Mouse (Mus musculus) lung, embryonic 14.5 days (tissue): ENCODE measurements around the gene Gm20662. TPM values are rescaled to one million over a fixed set of nuclear protein-coding genes. Genes with fewer than 3 reads are reported as not detected.

ENCODE experiments used
- ATAC-seq: fragments of 200-750 bp; cut with Nextera tagmentation; 2 replicates; pipeline ENCODE4 v1.8.0; 2017; ENCODE audit warnings: mild to moderate bottlenecking, moderate TSS enrichment, moderate library complexity; ENCODE audit not compliant: insufficient read depth
- DNase-seq: peaks from one replicate; pipeline ENCODE4 v3.0.0-alpha.2; 2015
- H3K27ac ChIP-seq: fragments of 300-500 bp; sonication (generic); 2 replicates; pipeline ENCODE4 v1.5.1; 2014; ENCODE audit warnings: low read depth, mild to moderate bottlenecking, moderate library complexity
- H3K27me3 ChIP-seq: fragments of 300-500 bp; sonication (generic); 2 replicates; pipeline ENCODE4 v1.6.1; 2014; ENCODE audit warnings: low read length, control low read depth; ENCODE audit not compliant: insufficient read depth
- H3K36me3 ChIP-seq: fragments of 300-500 bp; sonication (generic); 2 replicates; pipeline ENCODE4 v1.6.1; 2014; ENCODE audit warnings: control low read depth; ENCODE audit not compliant: insufficient read depth
- H3K4me1 ChIP-seq: fragments of 300-500 bp; sonication (generic); 2 replicates; pipeline ENCODE4 v1.6.1; 2014; ENCODE audit warnings: antibody characterized with exemption, control low read depth; ENCODE audit not compliant: insufficient read depth
- H3K4me2 ChIP-seq: fragments of 300-500 bp; sonication (generic); 2 replicates; pipeline ENCODE4 v1.6.1; 2014; ENCODE audit warnings: mild to moderate bottlenecking
- H3K4me3 ChIP-seq: fragments of 300-500 bp; sonication (generic); 2 replicates; pipeline ENCODE4 v1.5.1; 2014; ENCODE audit warnings: low read depth, low read length
- H3K9ac ChIP-seq: fragments of 300-500 bp; sonication (generic); 2 replicates; pipeline ENCODE4 v1.6.1; 2014
- H3K9me3 ChIP-seq: fragments of 300-500 bp; sonication (generic); 2 replicates; pipeline ENCODE4 v1.6.1; 2016; ENCODE audit warnings: low read depth, low read length, control low read depth
- CTCF ChIP-seq: IDR thresholded peaks from 2 replicates; pipeline ENCODE4 v1.5.1; 2016; ENCODE audit warnings: antibody characterized with exemption, low read depth
- WGBS: fragments of 180-500 bp; shearing (Covaris S2); extraction: QIAGEN DNeasy Blood & Tissue Kit; methylation state at CpG from one replicate; pipeline ENCODE4 v1.1.7; 2014; 5-methylcytosine and 5-hydroxymethylcytosine counted together
- polyA plus RNA-seq: library from polyadenylated mRNA; unstranded; fragments of >200 nt; fragmentation: Nextera tagmentation; extraction: Ambion mirVana; gene quantifications from 2 replicates; pipeline ENCODE4 v1.2.1, GENCODE M21; 2014

The Gm20662 gene
- polyA plus RNA-seq, 1 experiment from 2014 or later: 0.37 TPM

GRCm38 (mm10) chr9:108049561-108050251 lies 53.6 kb downstream of the Gm20662 start:
- 37% methylated on average over 15 of the region's 15 CpGs for WGBS
- Histone ChIP-seq H3K4me3 (peak overlapping the region; percentile 78), H3K9me3 (no peaks in the 10 kb centered on the region), H3K27ac (peak overlapping the region; percentile 78), H3K27me3 (no peaks in the 10 kb centered on the region), H3K36me3 (peaks cover 60% of the 10 kb centered on the region), H3K4me1 (peaks cover 7% of the 10 kb centered on the region; the same call in 1 of the 2 replicates), H3K9ac (peak overlapping the region; percentile 75), H3K4me2 (peak overlapping the region; percentile 91)
- no peak for TF ChIP-seq CTCF
- ATAC-seq (peak; percentile 2; the same call in 1 of the 2 replicates), DNase-seq (peak; percentile 31)

GRCm38 (mm10) chr9:108051184-108051930 lies 55.2 kb downstream of the Gm20662 start:
- H3K4me3 ChIP-seq: no peak overlapping the region
- H3K27ac ChIP-seq: no peak overlapping the region
- no peaks in the 10 kb centered on the region for H3K9me3 ChIP-seq
- H3K27me3 ChIP-seq: no peaks in the 10 kb centered on the region
- no peak for DNase-seq
- no peak for TF ChIP-seq CTCF
- 91% methylated on average over 15 of the region's 15 CpGs for WGBS
- H3K4me2 ChIP-seq: no peak overlapping the region
- H3K9ac ChIP-seq: no peak overlapping the region
- peaks cover 61% of the 10 kb centered on the region for H3K36me3 ChIP-seq
- peaks cover 7% of the 10 kb centered on the region; the same call in 1 of the 2 replicates for H3K4me1 ChIP-seq
- no peak for ATAC-seq

- 93% methylated on average over 4 of the region's 4 CpGs for WGBS
- no peak overlapping the region for H3K9ac ChIP-seq
- H3K9me3 ChIP-seq: no peaks in the 10 kb centered on the region
- DNase-seq: no peak
- ATAC-seq: no peak
- H3K27me3 ChIP-seq: no peaks in the 10 kb centered on the region
- no peak overlapping the region for H3K4me2 ChIP-seq
- no peak overlapping the region for H3K27ac ChIP-seq
- peaks cover 61% of the 10 kb centered on the region for H3K36me3 ChIP-seq
- H3K4me3 ChIP-seq: no peak overlapping the region
- TF ChIP-seq CTCF: no peak
- peaks cover 7% of the 10 kb centered on the region; the same call in 1 of the 2 replicates for H3K4me1 ChIP-seq
Observed at GRCm38 (mm10) chr9:108051931-108052220, 55.7 kb downstream of the Gm20662 start.

GRCm38 (mm10) chr9:108052411-108052810 lies 56.3 kb downstream of the Gm20662 start:
- 67% methylated on average over 7 of the region's 7 CpGs for WGBS
- no peak for DNase-seq
- H3K36me3 ChIP-seq: peaks cover 61% of the 10 kb centered on the region

GRCm38 (mm10) chr9:108052885-108053664 lies 56.9 kb downstream of the Gm20662 start, which contains the start of gene Amigo3:
Gene Amigo3, plus strand, starts transcription at chr9:108053159.
- DNase-seq (peak; percentile 100), ATAC-seq (peak; percentile 57)
- peak; percentile 91 for TF ChIP-seq CTCF
- H3K27ac ChIP-seq: peak within 1 kb of the TSS; percentile 73; the same call in 1 of the 2 replicates
- no peak within 1 kb of the TSS for H3K9ac ChIP-seq
- H3K36me3 ChIP-seq: peaks cover 65% of the 10 kb centered on the region
- H3K4me2 ChIP-seq: peak within 1 kb of the TSS; percentile 53
- no peaks in the 10 kb centered on the region for H3K27me3 ChIP-seq
- H3K4me3 ChIP-seq: peak within 1 kb of the TSS; percentile 6
- H3K9me3 ChIP-seq: no peaks in the 10 kb centered on the region
- peaks cover 7% of the 10 kb centered on the region; the same call in 1 of the 2 replicates for H3K4me1 ChIP-seq
- 50% methylated on average over 20 of the region's 20 CpGs for WGBS

More at GRCm38 (mm10) chr9:108052411-108052810, 56.3 kb downstream of the Gm20662 start:
- Histone ChIP-seq H3K4me1 (peaks cover 7% of the 10 kb centered on the region; the same call in 1 of the 2 replicates), H3K27ac (no peak overlapping the region), H3K27me3 (no peaks in the 10 kb centered on the region), H3K9me3 (no peaks in the 10 kb centered on the region), H3K9ac (no peak overlapping the region), H3K4me2 (no peak overlapping the region), H3K4me3 (no peak overlapping the region)
- TF ChIP-seq CTCF: no peak
- no peak for ATAC-seq

- peak overlapping the region; percentile 73; the same call in 1 of the 2 replicates for H3K27ac ChIP-seq
- no peak overlapping the region for H3K4me3 ChIP-seq
- H3K4me2 ChIP-seq: peak overlapping the region; percentile 53
- no peak for ATAC-seq
- TF ChIP-seq CTCF: no peak
- H3K4me1 ChIP-seq: peaks cover 5% of the 10 kb centered on the region; the same call in 1 of the 2 replicates
- no peak overlapping the region for H3K9ac ChIP-seq
- H3K27me3 ChIP-seq: no peaks in the 10 kb centered on the region
- no peak for DNase-seq
- 89% methylated on average over 15 of the region's 15 CpGs for WGBS
- H3K9me3 ChIP-seq: no peaks in the 10 kb centered on the region
- H3K36me3 ChIP-seq: peaks cover 71% of the 10 kb centered on the region
Observed at GRCm38 (mm10) chr9:108053665-108054225, 57.6 kb downstream of the Gm20662 start.
